Mouse (Mus musculus) forebrain, postnatal 0 days (tissue): Measurements from ENCODE around the gene Pde6b. TPM values are rescaled to one million over a fixed set of nuclear protein-coding genes. Genes with fewer than 3 reads are reported as not detected.

Source experiments
- ATAC-seq: fragments of 200-750 bp; cut with Nextera tagmentation; 2 replicates; pipeline ENCODE4 v1.8.0; 2017; ENCODE audit warnings: mild to moderate bottlenecking, moderate library complexity
- DNase-seq: peaks from one replicate; pipeline ENCODE4 v3.0.0-alpha.2; 2015
- H3K27ac ChIP-seq: fragments of 300-500 bp; sonication (generic); 2 replicates; pipeline ENCODE4 v1.5.1; 2014; ENCODE audit warnings: low read depth, mild to moderate bottlenecking, antibody characterized with exemption, low read length, moderate library complexity, mixed read lengths
- H3K27me3 ChIP-seq: fragments of 300-500 bp; sonication (generic); 2 replicates; pipeline ENCODE4 v1.6.1; 2014; ENCODE audit warnings: mild to moderate bottlenecking, low read length, mixed read lengths; ENCODE audit not compliant: insufficient read depth
- H3K36me3 ChIP-seq: fragments of 300-500 bp; sonication (generic); 2 replicates; pipeline ENCODE4 v1.6.1; 2014; ENCODE audit warnings: mild to moderate bottlenecking, moderate library complexity; ENCODE audit not compliant: insufficient read depth
- H3K4me1 ChIP-seq: fragments of 300-500 bp; sonication (generic); 2 replicates; pipeline ENCODE4 v1.6.1; 2014; ENCODE audit warnings: antibody characterized with exemption; ENCODE audit not compliant: insufficient read depth
- H3K4me2 ChIP-seq: fragments of 300-500 bp; sonication (generic); 2 replicates; pipeline ENCODE4 v1.6.1; 2014; ENCODE audit warnings: low read depth, mild to moderate bottlenecking, moderate library complexity
- H3K4me3 ChIP-seq: fragments of 300-500 bp; sonication (generic); 2 replicates; pipeline ENCODE4 v1.5.1; 2014; ENCODE audit warnings: low read depth, low read length, mixed read lengths
- H3K9ac ChIP-seq: fragments of 300-500 bp; sonication (generic); 2 replicates; pipeline ENCODE4 v1.6.1; 2014; ENCODE audit warnings: mild to moderate bottlenecking
- H3K9me3 ChIP-seq: fragments of 300-500 bp; sonication (generic); 2 replicates; pipeline ENCODE4 v1.6.1; 2016; ENCODE audit warnings: low read length
- CTCF ChIP-seq: sonication (generic); IDR thresholded peaks from 2 replicates; pipeline ENCODE4 v1.5.1; 2016; ENCODE audit warnings: antibody characterized with exemption, control low read depth, low read depth
- WGBS: fragments of 180-500 bp; shearing (Covaris S2); extraction: QIAGEN DNeasy Blood & Tissue Kit; methylation state at CpG from one replicate; pipeline ENCODE4 v1.1.7; 2014; 5-methylcytosine and 5-hydroxymethylcytosine counted together
- polyA plus RNA-seq: library from polyadenylated mRNA; unstranded; fragments of >200 nt; fragmentation: Nextera tagmentation; extraction: Ambion mirVana; gene quantifications from 2 replicates; pipeline ENCODE4 v1.2.1, GENCODE M21; 2015
- total RNA-seq: library from RNA; depleted of rRNA; stranded (reverse); fragments of >200 nt; gene quantifications from 2 replicates; pipeline ENCODE4 v1.2.3, GENCODE M21; 2014

Pde6b gene
- total and polyA plus RNA-seq, 2 experiments from 2014 or later: 0.05 to 0.12 TPM

DNA sequence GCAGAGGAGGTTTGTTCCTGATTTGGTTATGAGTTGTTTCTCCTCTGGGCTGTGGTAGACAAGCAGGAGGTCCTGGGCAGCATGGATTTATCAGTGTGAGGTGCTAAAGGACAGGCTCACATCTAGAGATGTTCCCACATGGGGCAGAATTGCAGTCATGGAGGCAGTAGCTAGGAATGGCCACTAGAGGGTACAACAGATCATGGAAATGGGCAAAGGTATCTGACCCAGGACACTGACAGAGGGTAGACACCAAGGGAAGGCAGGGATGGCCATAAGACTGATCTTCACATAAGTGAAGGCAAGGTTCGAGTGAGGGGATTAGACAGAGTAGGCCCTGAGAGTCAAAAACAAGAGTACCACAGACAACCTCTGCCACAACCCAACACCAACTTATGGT, 39.0 kb downstream of the Pde6b start:
- Histone ChIP-seq H3K9ac (no peak overlapping the region), H3K36me3 (peaks cover 21% of the 10 kb centered on the region), H3K27ac (no peak overlapping the region), H3K27me3 (no peaks in the 10 kb centered on the region), H3K4me3 (no peak overlapping the region), H3K4me1 (no peaks in the 10 kb centered on the region), H3K4me2 (no peak overlapping the region), H3K9me3 (no peaks in the 10 kb centered on the region)
- 58% methylated on average over 1 of the region's 1 CpGs for WGBS
- ATAC-seq (no peak; the same call in 1 of the 2 replicates), DNase-seq (peak; percentile 25)
- peak; percentile 86 for TF ChIP-seq CTCF

DNA sequence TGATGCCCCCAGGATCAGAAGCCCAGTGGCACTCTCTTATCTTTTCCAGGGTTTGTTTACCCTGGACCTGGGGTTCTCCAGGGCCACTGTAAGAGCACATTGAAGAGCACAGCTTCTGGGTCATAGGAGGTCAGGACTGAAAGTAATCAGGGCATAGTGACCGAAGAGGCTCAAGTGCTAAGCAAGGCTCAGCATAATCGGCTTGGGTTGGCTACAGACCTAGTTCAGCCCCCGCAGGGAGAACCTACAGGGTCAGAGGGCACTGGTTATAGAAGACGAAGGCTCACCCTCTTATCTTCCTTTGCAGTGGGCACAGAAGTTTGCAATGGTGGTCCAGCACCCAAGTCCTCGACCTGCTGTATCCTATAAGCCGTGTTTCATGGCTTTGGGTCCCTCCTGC, 43.0 kb downstream of the Pde6b start:
- DNase-seq (no peak), ATAC-seq (no peak)
- Histone ChIP-seq H3K9ac (no peak overlapping the region), H3K27me3 (no peaks in the 10 kb centered on the region), H3K4me1 (peaks cover 5% of the 10 kb centered on the region; the same call in 1 of the 2 replicates), H3K4me2 (no peak overlapping the region), H3K9me3 (no peaks in the 10 kb centered on the region), H3K4me3 (no peak overlapping the region), H3K27ac (no peak overlapping the region), H3K36me3 (peaks cover 29% of the 10 kb centered on the region)
- WGBS: 94% methylated on average over 6 of the region's 6 CpGs
- TF ChIP-seq CTCF: no peak

DNA sequence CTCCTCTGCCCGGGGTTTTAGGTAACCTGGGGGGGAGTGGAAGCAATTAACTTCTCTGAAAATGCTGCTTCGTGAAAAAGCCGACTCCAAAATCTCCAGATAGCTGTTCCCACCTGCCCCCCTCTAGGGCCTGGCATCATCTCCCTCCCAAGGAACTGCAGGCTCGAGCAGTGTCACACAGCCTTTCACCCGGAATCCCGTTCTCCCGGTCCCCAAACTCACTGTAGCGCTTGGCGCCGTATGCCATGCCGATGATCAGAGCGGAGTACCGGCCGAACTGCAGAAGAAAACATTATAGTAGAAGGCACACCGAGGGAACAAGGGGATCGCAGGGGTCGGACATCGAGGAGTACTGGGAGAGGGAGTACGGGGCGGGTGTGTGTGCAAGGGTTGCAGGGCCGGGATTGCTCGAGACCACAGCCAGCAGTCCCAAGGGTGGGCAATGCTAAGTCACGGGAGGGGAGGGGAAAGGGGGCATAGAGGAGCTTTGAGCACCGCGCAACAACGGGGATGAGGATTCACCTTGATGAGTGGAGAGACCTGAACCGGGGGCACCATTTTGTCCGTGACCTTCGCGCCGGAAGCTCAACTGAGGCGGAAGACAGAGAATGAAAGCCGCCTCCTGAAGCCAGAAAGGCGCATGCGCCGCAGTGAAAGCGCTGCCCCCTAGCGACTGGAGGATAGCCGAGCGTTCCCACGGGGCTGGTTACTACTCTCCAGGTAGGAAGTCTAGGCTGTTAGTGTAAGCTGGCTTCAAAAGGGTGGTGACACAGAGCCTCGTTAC, 45.8 kb downstream of the Pde6b start, which contains the start of gene Atp5k:
TSS of gene Atp5k (minus strand) at position 645 of the 784 bp plus-strand sequence.
- peak; percentile 95 for TF ChIP-seq CTCF
- ATAC-seq (peak; percentile 95), DNase-seq (peak; percentile 97)
- peak within 1 kb of the TSS; percentile 90 for H3K4me3 ChIP-seq
- H3K9me3 ChIP-seq: no peaks in the 10 kb centered on the region
- peak within 1 kb of the TSS; percentile 96 for H3K4me2 ChIP-seq
- WGBS: 2% methylated on average over 42 of the region's 42 CpGs
- 0 out of 2 replicates have a peak within 1 kb of the TSS, but pooled peaks have one; percentile 40 for H3K27ac ChIP-seq
- H3K4me1 ChIP-seq: peaks cover 5% of the 10 kb centered on the region; the same call in 1 of the 2 replicates
- peaks cover 28% of the 10 kb centered on the region for H3K36me3 ChIP-seq
- peak within 1 kb of the TSS; percentile 75 for H3K9ac ChIP-seq
- no peaks in the 10 kb centered on the region for H3K27me3 ChIP-seq

DNA sequence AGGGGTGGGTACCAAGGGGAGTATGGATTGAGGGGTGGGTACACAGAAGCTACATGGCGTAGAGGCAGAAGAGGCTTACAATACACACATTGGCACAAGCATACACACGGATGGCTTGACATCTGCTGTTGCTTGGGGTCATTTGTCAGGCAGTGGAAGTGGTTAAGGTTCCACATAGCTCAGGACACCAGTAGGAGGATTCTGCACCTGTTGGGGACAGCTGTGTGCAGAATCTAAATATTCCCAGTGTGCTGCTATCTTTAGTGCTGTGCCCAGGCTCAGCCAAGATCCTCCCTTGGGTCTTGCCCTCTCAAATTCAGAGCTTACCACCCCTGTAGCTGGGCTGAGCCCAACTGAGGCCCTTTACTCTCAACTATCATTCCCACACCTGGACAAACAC, 47.9 kb downstream of the Pde6b start:
- H3K27ac ChIP-seq: no peak overlapping the region
- ATAC-seq (no peak), DNase-seq (no peak)
- H3K9ac ChIP-seq: no peak overlapping the region
- H3K4me2 ChIP-seq: no peak overlapping the region
- peaks cover 13% of the 10 kb centered on the region for H3K36me3 ChIP-seq
- H3K9me3 ChIP-seq: no peaks in the 10 kb centered on the region
- 81% methylated on average over 2 of the region's 2 CpGs for WGBS
- no peaks in the 10 kb centered on the region for H3K27me3 ChIP-seq
- H3K4me3 ChIP-seq: no peak overlapping the region
- peaks cover 5% of the 10 kb centered on the region; the same call in 1 of the 2 replicates for H3K4me1 ChIP-seq
- no peak for TF ChIP-seq CTCF

DNA sequence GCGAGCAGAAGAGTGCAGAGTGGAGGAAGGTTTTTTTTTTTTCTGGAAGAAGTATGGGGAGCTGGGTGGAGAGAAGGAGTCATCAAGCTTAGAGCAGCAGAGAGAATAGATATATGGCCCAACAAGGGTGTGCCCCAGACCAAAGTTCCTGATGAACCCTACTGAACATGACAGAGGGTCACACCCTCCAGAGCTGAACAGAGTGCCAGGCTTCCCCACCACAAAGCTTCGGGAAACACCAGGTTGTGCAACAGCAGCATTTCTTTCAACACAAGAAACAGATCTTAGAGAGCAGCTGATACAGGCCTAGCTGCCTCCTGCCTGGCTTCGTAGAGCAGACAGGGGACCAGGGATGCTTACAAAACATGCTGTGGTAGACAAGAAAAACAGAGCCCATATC, 58.8 kb downstream of the Pde6b start:
- H3K4me3 ChIP-seq: no peak overlapping the region
- no peaks in the 10 kb centered on the region for H3K4me1 ChIP-seq
- peaks cover 5% of the 10 kb centered on the region for H3K27me3 ChIP-seq
- TF ChIP-seq CTCF: no peak
- H3K9ac ChIP-seq: no peak overlapping the region
- DNase-seq: no peak
- H3K9me3 ChIP-seq: no peaks in the 10 kb centered on the region
- WGBS: 88% methylated on average over 3 of the region's 3 CpGs
- no peaks in the 10 kb centered on the region for H3K36me3 ChIP-seq
- H3K27ac ChIP-seq: no peak overlapping the region
- ATAC-seq: no peak
- H3K4me2 ChIP-seq: no peak overlapping the region

DNA sequence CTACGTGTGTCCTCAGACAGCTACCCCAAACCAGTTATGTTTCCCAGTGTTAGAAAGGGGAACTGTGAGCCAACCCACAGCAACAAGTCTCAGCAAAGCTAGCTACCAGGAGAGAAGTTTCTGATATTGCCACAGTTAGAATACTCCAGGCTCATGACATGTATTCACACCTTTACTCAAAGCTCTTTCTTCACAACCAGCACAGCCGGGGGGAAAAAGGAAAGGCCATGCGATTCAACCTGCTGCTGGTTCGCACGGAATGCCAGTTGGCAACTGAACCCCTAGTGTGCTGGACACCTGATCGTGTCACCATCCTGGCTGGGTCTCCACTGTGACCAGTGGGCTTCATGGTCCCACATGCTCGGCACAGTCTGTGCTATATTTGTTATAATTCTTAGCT, 59.7 kb downstream of the Pde6b start:
- H3K4me2 ChIP-seq: no peak overlapping the region
- DNase-seq: no peak
- no peak for ATAC-seq
- no peak overlapping the region for H3K9ac ChIP-seq
- H3K4me1 ChIP-seq: no peaks in the 10 kb centered on the region
- H3K9me3 ChIP-seq: no peaks in the 10 kb centered on the region
- TF ChIP-seq CTCF: no peak
- H3K27ac ChIP-seq: no peak overlapping the region
- no peak overlapping the region for H3K4me3 ChIP-seq
- H3K36me3 ChIP-seq: no peaks in the 10 kb centered on the region
- 82% methylated on average over 7 of the region's 7 CpGs for WGBS
- H3K27me3 ChIP-seq: peaks cover 5% of the 10 kb centered on the region
